Mouse (Mus musculus) cerebellum, adult 2 months (tissue): ENCODE measurements around the gene Fam189a2.

Experiments used
- CTCF ChIP-seq: fragments of 200-500 bp; IDR thresholded peaks from 2 replicates; pipeline ENCODE4 v1.5.1; 2011; ENCODE audit warnings: low read depth, mild to moderate bottlenecking, control low read depth, low read length, moderate library complexity, borderline replicate concordance; ENCODE audit not compliant: insufficient read depth
- POLR2A ChIP-seq: fragments of 200-500 bp; IDR thresholded peaks from 2 replicates; pipeline ENCODE4 v1.6.1; 2011; ENCODE audit warnings: low read length, control low read depth, borderline replicate concordance; ENCODE audit not compliant: insufficient read depth

DNA sequence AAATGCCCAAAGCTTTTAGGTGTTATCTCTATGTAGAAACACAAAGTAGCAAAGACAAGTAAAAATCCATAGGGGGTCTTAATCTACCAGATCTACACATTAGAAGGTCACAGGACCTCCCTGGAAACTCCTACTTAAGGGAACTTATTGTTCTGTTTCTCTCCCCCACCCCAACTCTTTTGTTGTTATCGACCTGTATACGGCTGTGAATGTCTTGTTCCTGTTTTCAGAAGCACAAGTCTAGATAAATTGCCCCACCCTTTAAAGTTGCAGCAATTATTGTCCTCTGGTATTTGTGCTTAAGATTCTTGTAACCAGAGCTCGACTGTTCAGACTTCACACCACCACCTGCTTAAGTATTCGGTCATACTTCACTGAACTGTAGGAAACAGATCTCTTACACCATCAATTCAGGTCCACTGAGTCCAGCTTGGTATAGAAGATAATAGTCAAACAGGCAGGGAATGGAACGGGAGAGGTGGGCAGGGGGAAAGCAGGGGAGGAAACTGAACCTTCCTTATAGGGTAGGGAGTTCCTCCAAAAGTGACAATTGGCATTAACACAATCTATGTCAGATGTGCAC lies 1.9 kb upstream of the Fam189a2 start:
- TF ChIP-seq CTCF (no peak), POLR2A (no peak)
